Mouse (Mus musculus): Measurements from ENCODE around the gene Adgre5. TPM values are rescaled to one million over a fixed set of nuclear protein-coding genes. Genes with fewer than 3 reads are reported as not detected.

Adgre5 gene
- polyA plus RNA-seq, 1 experiment: 23.5 TPM

GRCm38 (mm10) chr8:83740586-83740975 is 545 bp downstream of the Adgre5 start:
- H3K4me3 ChIP-seq (replicated peaks): peak overlapping the region; percentile 94
- TF ChIP-seq GATA1 (IDR thresholded peaks at IDR 0.05; ENCODE audit: borderline replicate concordance, low read length) (no peak), FLI1 (IDR thresholded peaks at IDR 0.05; ENCODE audit: low read length) (no peak)
- peaks cover 18% of the 10 kb centered on the region for H3K36me3 ChIP-seq (replicated peaks; ENCODE audit: low read length)
- peaks cover 73% of the 10 kb centered on the region for H3K4me1 ChIP-seq
- H3K27me3 ChIP-seq (replicated peaks): no peaks in the 10 kb centered on the region
- peaks cover 8% of the 10 kb centered on the region; the same call in 1 of the 2 replicates for H3K9me3 ChIP-seq

- peaks cover 79% of the 10 kb centered on the region for H3K4me1 ChIP-seq
- H3K9me3 ChIP-seq: peaks cover 8% of the 10 kb centered on the region; the same call in 1 of the 2 replicates
- H3K4me3 ChIP-seq (replicated peaks): peak overlapping the region; percentile 94
- TF ChIP-seq GATA1 (IDR thresholded peaks at IDR 0.05; ENCODE audit: borderline replicate concordance, low read length): no peak
- no peak for TF ChIP-seq FLI1 (IDR thresholded peaks at IDR 0.05; ENCODE audit: low read length)
- peaks cover 24% of the 10 kb centered on the region for H3K36me3 ChIP-seq (replicated peaks; ENCODE audit: low read length)
- H3K27me3 ChIP-seq (replicated peaks): no peaks in the 10 kb centered on the region
Measured at GRCm38 (mm10) chr8:83739711-83740468, 1.2 kb downstream of the Adgre5 start.

DNA sequence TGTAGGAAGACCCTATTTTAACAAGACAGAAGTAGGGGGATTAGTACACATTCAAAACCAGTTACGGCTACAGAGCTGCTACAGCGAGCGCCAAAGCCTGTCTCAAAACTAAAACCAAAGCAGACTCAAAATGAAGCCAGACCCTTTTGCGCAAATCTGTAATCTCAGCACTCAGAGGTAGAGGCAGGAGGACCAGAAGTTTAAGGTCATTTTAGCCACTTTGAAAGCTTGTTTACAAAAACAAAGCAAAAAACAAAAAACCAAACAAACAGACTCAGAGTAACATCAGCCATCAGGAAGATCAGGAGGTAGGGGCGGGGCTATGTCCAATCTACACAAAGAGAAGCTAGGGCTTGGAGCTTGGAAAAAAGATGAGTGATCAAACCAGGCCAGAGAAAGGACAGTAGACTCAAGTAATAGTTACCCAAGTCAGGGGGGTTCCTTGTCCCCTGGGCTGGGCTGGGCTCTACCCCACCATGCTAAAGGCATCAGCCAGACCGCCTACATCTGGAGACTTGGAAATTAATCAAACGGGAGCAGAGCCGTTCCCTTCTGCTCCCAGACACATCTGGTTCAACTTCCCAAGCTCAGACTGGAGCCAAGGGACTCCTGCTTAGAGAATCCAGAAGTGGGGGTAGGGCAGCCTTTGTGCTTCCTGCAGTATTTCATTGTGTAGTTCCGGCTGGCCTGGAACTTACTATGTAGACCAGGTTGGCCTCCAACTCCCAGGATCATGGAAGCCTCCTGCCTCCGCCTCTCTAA is 2.0 kb downstream of the Adgre5 start:
- TF ChIP-seq GATA1 (IDR thresholded peaks at IDR 0.05; ENCODE audit: borderline replicate concordance, low read length): no peak
- no peak for TF ChIP-seq FLI1 (IDR thresholded peaks at IDR 0.05; ENCODE audit: low read length)
- Histone ChIP-seq H3K4me3 (replicated peaks) (peak overlapping the region; percentile 94), H3K9me3 (peaks cover 8% of the 10 kb centered on the region; the same call in 1 of the 2 replicates), H3K4me1 (peaks cover 83% of the 10 kb centered on the region), H3K36me3 (replicated peaks; ENCODE audit: low read length) (peaks cover 28% of the 10 kb centered on the region), H3K27me3 (replicated peaks) (no peaks in the 10 kb centered on the region)

DNA sequence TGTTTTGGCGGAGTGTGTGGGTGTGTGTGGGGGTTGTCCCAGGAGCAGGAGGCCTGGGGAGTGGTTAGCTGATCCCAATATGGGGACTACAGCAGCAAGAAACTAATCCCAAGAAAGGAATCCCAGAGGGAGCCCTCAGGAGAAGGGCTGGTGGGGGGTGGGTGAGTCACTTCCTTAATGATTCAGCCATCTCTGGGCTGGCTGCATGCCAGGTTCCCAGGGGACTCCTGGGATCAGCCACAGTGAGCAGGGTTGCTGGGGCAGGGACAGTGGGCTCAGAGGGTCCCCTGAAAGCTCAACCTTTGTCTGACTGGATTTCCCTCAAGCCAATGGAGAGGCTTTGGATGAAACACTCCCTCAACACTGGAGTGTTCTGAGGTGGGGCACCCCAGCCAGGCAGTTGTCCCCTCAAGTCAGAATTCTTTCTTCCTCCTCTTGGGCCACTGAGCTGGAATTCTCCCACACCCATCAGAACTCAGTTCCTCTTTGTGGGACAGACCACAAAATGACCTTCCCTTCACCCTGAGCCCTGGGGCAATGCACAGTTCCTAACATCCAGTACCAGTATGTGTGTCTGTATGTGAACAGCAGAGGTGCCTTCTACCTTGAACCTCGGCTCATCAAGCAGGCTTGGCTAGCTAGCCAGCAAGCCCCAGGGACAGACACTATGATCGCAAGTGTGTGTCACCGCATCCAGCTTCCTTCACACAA is 3.1 kb downstream of the Adgre5 start:
- Histone ChIP-seq H3K4me3 (replicated peaks) (peak overlapping the region; percentile 86), H3K36me3 (replicated peaks; ENCODE audit: low read length) (peaks cover 39% of the 10 kb centered on the region), H3K27me3 (replicated peaks) (no peaks in the 10 kb centered on the region), H3K9me3 (peaks cover 8% of the 10 kb centered on the region; the same call in 1 of the 2 replicates), H3K4me1 (peaks cover 91% of the 10 kb centered on the region)
- TF ChIP-seq FLI1 (IDR thresholded peaks at IDR 0.05; ENCODE audit: low read length) (no peak), GATA1 (IDR thresholded peaks at IDR 0.05; ENCODE audit: borderline replicate concordance, low read length) (no peak)

DNA sequence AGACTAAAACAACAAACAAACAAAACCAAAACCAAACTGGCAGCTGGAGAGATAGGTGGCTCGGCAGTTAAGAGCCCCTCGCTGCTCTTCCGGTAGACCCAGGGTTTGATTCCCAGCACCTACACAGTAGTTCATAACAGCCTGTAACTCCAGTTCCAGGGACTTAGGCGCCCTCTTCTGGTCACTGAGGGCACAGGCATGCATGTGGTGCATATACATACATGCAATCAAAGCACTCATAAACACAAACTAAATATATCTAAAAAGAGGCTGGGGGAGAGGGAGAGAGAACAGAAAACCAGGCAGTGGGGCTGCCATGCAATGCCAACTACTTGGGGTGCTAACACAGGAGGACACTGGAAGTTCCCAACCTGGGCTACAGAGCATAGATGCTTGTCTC is 3.8 kb downstream of the Adgre5 start:
- peaks cover 46% of the 10 kb centered on the region for H3K36me3 ChIP-seq (replicated peaks; ENCODE audit: low read length)
- H3K4me3 ChIP-seq (replicated peaks): peak overlapping the region; percentile 53
- H3K9me3 ChIP-seq: peaks cover 8% of the 10 kb centered on the region; the same call in 1 of the 2 replicates
- H3K4me1 ChIP-seq: peaks cover 87% of the 10 kb centered on the region
- no peaks in the 10 kb centered on the region for H3K27me3 ChIP-seq (replicated peaks)
- TF ChIP-seq GATA1 (IDR thresholded peaks at IDR 0.05; ENCODE audit: borderline replicate concordance, low read length) (no peak), FLI1 (IDR thresholded peaks at IDR 0.05; ENCODE audit: low read length) (no peak)

GRCm38 (mm10) chr8:83736681-83737080 is 4.4 kb downstream of the Adgre5 start:
- Histone ChIP-seq H3K4me3 (replicated peaks) (peak overlapping the region; percentile 76), H3K4me1 (peaks cover 82% of the 10 kb centered on the region), H3K36me3 (replicated peaks; ENCODE audit: low read length) (peaks cover 53% of the 10 kb centered on the region), H3K9me3 (peaks cover 8% of the 10 kb centered on the region; the same call in 1 of the 2 replicates), H3K27me3 (replicated peaks) (no peaks in the 10 kb centered on the region)
- TF ChIP-seq FLI1 (IDR thresholded peaks at IDR 0.05; ENCODE audit: low read length) (no peak), GATA1 (IDR thresholded peaks at IDR 0.05; ENCODE audit: borderline replicate concordance, low read length) (no peak)

- peaks cover 59% of the 10 kb centered on the region for H3K4me1 ChIP-seq
- TF ChIP-seq FLI1 (IDR thresholded peaks at IDR 0.05; ENCODE audit: low read length): no peak
- no peak for TF ChIP-seq GATA1 (IDR thresholded peaks at IDR 0.05; ENCODE audit: borderline replicate concordance, low read length)
Measured at GRCm38 (mm10) chr8:83732919-83733318, 8.2 kb downstream of the Adgre5 start.

DNA sequence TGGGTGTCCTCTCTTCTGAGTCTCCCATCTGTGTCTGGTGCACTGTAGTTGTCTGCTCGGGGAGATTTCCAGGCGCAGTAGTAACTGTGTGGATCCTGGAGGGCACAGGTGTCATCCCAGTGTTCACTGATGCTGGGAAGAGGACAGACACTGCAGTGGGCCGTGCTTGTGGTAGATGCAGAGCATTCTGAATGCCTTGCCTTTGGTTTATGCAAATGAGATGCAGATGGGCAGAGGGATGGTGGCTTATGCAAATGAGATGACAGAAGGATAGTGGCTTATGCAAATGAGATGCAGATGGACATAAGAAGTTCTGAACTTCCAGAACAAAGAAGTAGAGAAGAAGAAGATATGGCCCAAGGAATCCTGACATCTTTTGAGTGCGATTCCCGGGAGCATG is 9.2 kb downstream of the Adgre5 start:
- H3K36me3 ChIP-seq (replicated peaks; ENCODE audit: low read length): peaks cover 94% of the 10 kb centered on the region
- peaks cover 49% of the 10 kb centered on the region for H3K4me1 ChIP-seq

More at GRCm38 (mm10) chr8:83732919-83733318, 8.2 kb downstream of the Adgre5 start:
- Histone ChIP-seq H3K36me3 (replicated peaks; ENCODE audit: low read length) (peaks cover 90% of the 10 kb centered on the region), H3K4me3 (replicated peaks) (no peak overlapping the region), H3K27me3 (replicated peaks) (no peaks in the 10 kb centered on the region), H3K9me3 (peaks cover 8% of the 10 kb centered on the region; the same call in 1 of the 2 replicates)

GRCm38 (mm10) chr8:83729009-83729807 is 11.9 kb downstream of the Adgre5 start:
- H3K27me3 ChIP-seq (replicated peaks): no peaks in the 10 kb centered on the region
- H3K36me3 ChIP-seq (replicated peaks; ENCODE audit: low read length): peaks cover 95% of the 10 kb centered on the region
- no peaks in the 10 kb centered on the region for H3K9me3 ChIP-seq
- TF ChIP-seq FLI1 (IDR thresholded peaks at IDR 0.05; ENCODE audit: low read length) (no peak), GATA1 (IDR thresholded peaks at IDR 0.05; ENCODE audit: borderline replicate concordance, low read length) (no peak)
- peaks cover 42% of the 10 kb centered on the region for H3K4me1 ChIP-seq
- no peak overlapping the region for H3K4me3 ChIP-seq (replicated peaks)

More for the DNA sequence above, 9.2 kb downstream of the Adgre5 start:
- Histone ChIP-seq H3K9me3 (peaks cover 3% of the 10 kb centered on the region; the same call in 1 of the 2 replicates), H3K4me3 (replicated peaks) (no peak overlapping the region), H3K27me3 (replicated peaks) (no peaks in the 10 kb centered on the region)
- no peak for TF ChIP-seq GATA1 (IDR thresholded peaks at IDR 0.05; ENCODE audit: borderline replicate concordance, low read length)
- no peak for TF ChIP-seq FLI1 (IDR thresholded peaks at IDR 0.05; ENCODE audit: low read length)
